Mouse (Mus musculus): ENCODE data around the gene Mpzl2. TPM values are rescaled to one million over a fixed set of nuclear protein-coding genes. Genes with fewer than 3 reads are reported as not detected.
"Not testable (repeated sequence)": the region's sequence is repeated elsewhere in the genome, so short reads cannot be mapped to it uniquely, and the experiment has no call there.

Mpzl2 gene
- polyA plus RNA-seq, 1 experiment from 2014 or later = 0.59 TPM

GRCm38 (mm10) chr9:45010461-45010860 is 29.1 kb upstream of the Mpzl2 start:
- H3K27me3 ChIP-seq = no peaks in the 10 kb centered on the region
- H3K9me3 ChIP-seq = no peaks in the 10 kb centered on the region
- 78% methylated on average over 4 of the region's 4 CpGs for WGBS

GRCm38 (mm10) chr9:45011291-45011690 is 28.3 kb upstream of the Mpzl2 start:
- WGBS = 51% methylated on average over 6 of the region's 6 CpGs
- Histone ChIP-seq H3K27me3 (no peaks in the 10 kb centered on the region), H3K27ac (replicated peaks) (no peak overlapping the region), H3K4me3 (no peak overlapping the region), H3K9me3 (no peaks in the 10 kb centered on the region), H3K36me3 (no peaks in the 10 kb centered on the region), H3K4me1 (replicated peaks) (no peaks in the 10 kb centered on the region), H3K4me2 (no peak overlapping the region), H3K9ac (no peak overlapping the region)
- ATAC-seq (ENCODE audit: low read depth) = no peak

More at GRCm38 (mm10) chr9:45010461-45010860, 29.1 kb upstream of the Mpzl2 start:
- H3K9ac ChIP-seq = no peak overlapping the region
- no peak for ATAC-seq (ENCODE audit: low read depth)
- no peak overlapping the region for H3K4me2 ChIP-seq
- no peaks in the 10 kb centered on the region for H3K4me1 ChIP-seq (replicated peaks)
- H3K4me3 ChIP-seq = no peak overlapping the region
- no peak overlapping the region for H3K27ac ChIP-seq (replicated peaks)
- no peaks in the 10 kb centered on the region for H3K36me3 ChIP-seq

- Histone ChIP-seq H3K4me3 (no peak overlapping the region), H3K27me3 (no peaks in the 10 kb centered on the region), H3K27ac (replicated peaks) (no peak overlapping the region), H3K9me3 (no peaks in the 10 kb centered on the region), H3K36me3 (no peaks in the 10 kb centered on the region), H3K9ac (no peak overlapping the region), H3K4me1 (replicated peaks) (no peaks in the 10 kb centered on the region), H3K4me2 (no peak overlapping the region)
- ATAC-seq (ENCODE audit: low read depth) = no peak
- WGBS = 38% methylated on average over 2 of the region's 2 CpGs
Measured at GRCm38 (mm10) chr9:45014879-45015278, 24.7 kb upstream of the Mpzl2 start.

- Histone ChIP-seq H3K36me3 (no peaks in the 10 kb centered on the region), H3K4me2 (no peak overlapping the region), H3K4me3 (no peak overlapping the region), H3K9ac (no peak overlapping the region), H3K27ac (replicated peaks) (no peak overlapping the region), H3K27me3 (no peaks in the 10 kb centered on the region), H3K9me3 (no peaks in the 10 kb centered on the region), H3K4me1 (replicated peaks) (no peaks in the 10 kb centered on the region)
- ATAC-seq (ENCODE audit: low read depth) = no peak
- 66% methylated on average over 3 of the region's 3 CpGs for WGBS
Measured at GRCm38 (mm10) chr9:45015841-45016240, 23.8 kb upstream of the Mpzl2 start.

- H3K4me3 ChIP-seq = no peak overlapping the region
- H3K9ac ChIP-seq = no peak overlapping the region
- no peaks in the 10 kb centered on the region for H3K9me3 ChIP-seq
- 67% methylated on average over 11 of the region's 11 CpGs for WGBS
- H3K4me1 ChIP-seq (replicated peaks) = no peaks in the 10 kb centered on the region
- no peaks in the 10 kb centered on the region for H3K36me3 ChIP-seq
- ATAC-seq (ENCODE audit: low read depth) = no peak
- no peaks in the 10 kb centered on the region for H3K27me3 ChIP-seq
- H3K4me2 ChIP-seq = no peak overlapping the region
- no peak overlapping the region for H3K27ac ChIP-seq (replicated peaks)
Measured at GRCm38 (mm10) chr9:45018031-45018430, 21.6 kb upstream of the Mpzl2 start.

- no peak overlapping the region for H3K27ac ChIP-seq (replicated peaks)
- no peaks in the 10 kb centered on the region for H3K36me3 ChIP-seq
- ATAC-seq (ENCODE audit: low read depth) = no peak
- no peaks in the 10 kb centered on the region for H3K9me3 ChIP-seq
- no peaks in the 10 kb centered on the region; the same call in 1 of the 2 replicates for H3K27me3 ChIP-seq
- H3K4me1 ChIP-seq (replicated peaks) = no peaks in the 10 kb centered on the region
- 14% methylated on average over 3 of the region's 3 CpGs for WGBS
- H3K4me3 ChIP-seq = no peak overlapping the region
- H3K4me2 ChIP-seq = no peak overlapping the region
- no peak overlapping the region for H3K9ac ChIP-seq
Measured at GRCm38 (mm10) chr9:45022800-45023199, 16.8 kb upstream of the Mpzl2 start.

GRCm38 (mm10) chr9:45023638-45024037 is 16.0 kb upstream of the Mpzl2 start:
- H3K4me2 ChIP-seq = no peak overlapping the region
- ATAC-seq (ENCODE audit: low read depth) = no peak

GRCm38 (mm10) chr9:45024187-45024586 is 15.4 kb upstream of the Mpzl2 start:
- H3K9me3 ChIP-seq = no peaks in the 10 kb centered on the region
- H3K9ac ChIP-seq = no peak overlapping the region
- no peak overlapping the region for H3K4me2 ChIP-seq
- H3K4me3 ChIP-seq = no peak overlapping the region
- no peaks in the 10 kb centered on the region; the same call in 1 of the 2 replicates for H3K27me3 ChIP-seq
- H3K4me1 ChIP-seq (replicated peaks) = no peaks in the 10 kb centered on the region
- ATAC-seq (ENCODE audit: low read depth) = no peak
- H3K36me3 ChIP-seq = no peaks in the 10 kb centered on the region
- 89% methylated on average over 2 of the region's 2 CpGs for WGBS
- H3K27ac ChIP-seq (replicated peaks) = no peak overlapping the region

More at GRCm38 (mm10) chr9:45023638-45024037, 16.0 kb upstream of the Mpzl2 start:
- no peaks in the 10 kb centered on the region for H3K9me3 ChIP-seq
- no peak overlapping the region for H3K4me3 ChIP-seq
- no peaks in the 10 kb centered on the region; the same call in 1 of the 2 replicates for H3K27me3 ChIP-seq
- H3K4me1 ChIP-seq (replicated peaks) = no peaks in the 10 kb centered on the region
- H3K36me3 ChIP-seq = no peaks in the 10 kb centered on the region
- no peak overlapping the region for H3K9ac ChIP-seq
- 57% methylated on average over 3 of the region's 3 CpGs for WGBS
- H3K27ac ChIP-seq (replicated peaks) = no peak overlapping the region

- H3K4me3 ChIP-seq = no peak overlapping the region
- no peak overlapping the region for H3K4me2 ChIP-seq
- no peaks in the 10 kb centered on the region for H3K4me1 ChIP-seq (replicated peaks)
- WGBS = 80% methylated on average over 8 of the region's 8 CpGs
- H3K27ac ChIP-seq (replicated peaks) = no peak overlapping the region
- no peaks in the 10 kb centered on the region for H3K9me3 ChIP-seq
- H3K9ac ChIP-seq = no peak overlapping the region
- H3K27me3 ChIP-seq = peaks cover 9% of the 10 kb centered on the region
- no peaks in the 10 kb centered on the region for H3K36me3 ChIP-seq
- ATAC-seq (ENCODE audit: low read depth) = no peak
Measured at GRCm38 (mm10) chr9:45027376-45027775, 12.2 kb upstream of the Mpzl2 start.

GRCm38 (mm10) chr9:45030341-45030740 is 9.3 kb upstream of the Mpzl2 start:
- H3K36me3 ChIP-seq = no peaks in the 10 kb centered on the region
- no peak overlapping the region for H3K4me3 ChIP-seq
- 73% methylated on average over 6 of the region's 6 CpGs for WGBS
- no peak overlapping the region for H3K9ac ChIP-seq
- no peak overlapping the region for H3K27ac ChIP-seq (replicated peaks)
- peaks cover 9% of the 10 kb centered on the region for H3K27me3 ChIP-seq
- no peak for ATAC-seq (ENCODE audit: low read depth)
- H3K4me1 ChIP-seq (replicated peaks) = no peaks in the 10 kb centered on the region
- no peak overlapping the region for H3K4me2 ChIP-seq
- no peaks in the 10 kb centered on the region for H3K9me3 ChIP-seq

- ATAC-seq (ENCODE audit: low read depth) = no peak
- H3K9me3 ChIP-seq = no peaks in the 10 kb centered on the region
- no peaks in the 10 kb centered on the region for H3K36me3 ChIP-seq
- peaks cover 10% of the 10 kb centered on the region for H3K27me3 ChIP-seq
- WGBS = 79% methylated on average over 2 of the region's 2 CpGs
- H3K9ac ChIP-seq = no peak overlapping the region
- no peak overlapping the region for H3K4me3 ChIP-seq
- H3K4me2 ChIP-seq = no peak overlapping the region
- H3K27ac ChIP-seq (replicated peaks) = no peak overlapping the region
- no peaks in the 10 kb centered on the region for H3K4me1 ChIP-seq (replicated peaks)
Measured at GRCm38 (mm10) chr9:45032261-45032660, 7.3 kb upstream of the Mpzl2 start.

GRCm38 (mm10) chr9:45034526-45034925 is 5.1 kb upstream of the Mpzl2 start:
- WGBS = 83% methylated on average over 3 of the region's 3 CpGs

GRCm38 (mm10) chr9:45037803-45038202 is 1.8 kb upstream of the Mpzl2 start:
- not testable (repeated sequence) for H3K4me2 ChIP-seq; H3K27ac ChIP-seq (replicated peaks); H3K4me3 ChIP-seq; ATAC-seq (ENCODE audit: low read depth); H3K9me3 ChIP-seq; H3K4me1 ChIP-seq (replicated peaks); H3K36me3 ChIP-seq; H3K9ac ChIP-seq
- whole genome bisulfite sequencing = 80% methylated on average over 1 of the region's 1 CpGs
- peaks cover 54% of the 10 kb centered on the region for H3K27me3 ChIP-seq

More at GRCm38 (mm10) chr9:45034526-45034925, 5.1 kb upstream of the Mpzl2 start:
- no peak for ATAC-seq (ENCODE audit: low read depth)
- Histone ChIP-seq H3K4me2 (no peak overlapping the region), H3K9ac (no peak overlapping the region), H3K4me1 (replicated peaks) (no peaks in the 10 kb centered on the region), H3K9me3 (no peaks in the 10 kb centered on the region), H3K27ac (replicated peaks) (no peak overlapping the region), H3K27me3 (peaks cover 30% of the 10 kb centered on the region), H3K36me3 (no peaks in the 10 kb centered on the region), H3K4me3 (no peak overlapping the region)

All from neural tube, embryonic 13.5 days (tissue).